Mouse (Mus musculus) liver, embryonic 11.5 days (tissue): Measurements from ENCODE around the gene Alyref. TPM values are rescaled to one million over a fixed set of nuclear protein-coding genes. Genes with fewer than 3 reads are reported as not detected.

Experiments
- ATAC-seq: fragments of 200-750 bp; cut with Nextera tagmentation; replicated peaks from 2 replicates; pipeline ENCODE4 v1.8.0; 2017; ENCODE audit warnings: moderate number of reproducible peaks, mild to moderate bottlenecking, moderate TSS enrichment, moderate library complexity; ENCODE audit not compliant: low FRiP score
- DNase-seq: peaks from one replicate; pipeline ENCODE4 v3.0.0-alpha.2; 2017; ENCODE audit warnings: low spot score
- H3K27ac ChIP-seq: fragments of 300-500 bp; sonication (generic); 2 replicates; pipeline ENCODE4 v1.5.1; 2014; ENCODE audit warnings: mild to moderate bottlenecking, low read depth, low read length, control low read depth
- H3K27me3 ChIP-seq: fragments of 300-500 bp; sonication (generic); replicated peaks from 2 replicates; pipeline ENCODE4 v1.6.1; 2014; ENCODE audit warnings: low read length, mixed read lengths; ENCODE audit not compliant: control insufficient read depth, insufficient read depth
- H3K36me3 ChIP-seq: fragments of 300-500 bp; sonication (generic); 2 replicates; pipeline ENCODE4 v1.6.1; 2014; ENCODE audit warnings: mild to moderate bottlenecking, low read length, moderate library complexity, mixed read lengths; ENCODE audit not compliant: control insufficient read depth, insufficient read depth
- H3K4me1 ChIP-seq: fragments of 300-500 bp; sonication (generic); replicated peaks from 2 replicates; pipeline ENCODE4 v1.6.1; 2014; ENCODE audit warnings: low read length, mixed read lengths; ENCODE audit not compliant: control insufficient read depth, insufficient read depth
- H3K4me2 ChIP-seq: fragments of 300-500 bp; sonication (generic); 2 replicates; pipeline ENCODE4 v1.6.1; 2014; ENCODE audit warnings: mild to moderate bottlenecking, control low read depth, moderate library complexity
- H3K4me3 ChIP-seq: fragments of 300-500 bp; sonication (generic); 2 replicates; pipeline ENCODE4 v1.5.1; 2014; ENCODE audit warnings: low read depth, low read length, control low read depth
- H3K9ac ChIP-seq: fragments of 300-500 bp; sonication (generic); 2 replicates; pipeline ENCODE4 v1.6.1; 2014; ENCODE audit warnings: low read depth, low read length, control low read depth
- H3K9me3 ChIP-seq: fragments of 300-500 bp; sonication (generic); 2 replicates; pipeline ENCODE4 v1.6.1; 2016; ENCODE audit warnings: low read length, inconsistent platforms, mixed read lengths; ENCODE audit not compliant: control insufficient read depth
- WGBS: fragments of 180-500 bp; shearing (Covaris S2); extraction: QIAGEN DNeasy Blood & Tissue Kit; methylation state at CpG from one replicate; pipeline ENCODE4 v1.1.7; 2014; 5-methylcytosine and 5-hydroxymethylcytosine counted together
- polyA plus RNA-seq: library from polyadenylated mRNA; unstranded; fragments of >200 nt; fragmentation: Nextera tagmentation; extraction: Ambion mirVana; gene quantifications from 2 replicates; pipeline ENCODE4 v1.2.1, GENCODE M21; 2014

The Alyref gene
- polyA plus RNA-seq, 1 experiment from 2014 or later, result 601 TPM

GRCm38 (mm10) chr11:120612763-120613162, 14.6 kb upstream of the Alyref start:
- Histone ChIP-seq H3K4me2 (no peak overlapping the region; the same call in 1 of the 2 replicates), H3K9me3 (no peaks in the 10 kb centered on the region), H3K9ac (no peak overlapping the region), H3K36me3 (peaks cover 35% of the 10 kb centered on the region), H3K27me3 (peaks cover 4% of the 10 kb centered on the region; the same call in 1 of the 2 replicates), H3K27ac (no peak overlapping the region), H3K4me1 (peaks cover 33% of the 10 kb centered on the region), H3K4me3 (no peak overlapping the region)
- ATAC-seq, result no peak
- WGBS, result 38% methylated on average over 6 of the region's 6 CpGs
- peak; percentile 69 for DNase-seq

GRCm38 (mm10) chr11:120610477-120611046, 12.4 kb upstream of the Alyref start:
- Histone ChIP-seq H3K36me3 (peaks cover 36% of the 10 kb centered on the region), H3K9ac (no peak overlapping the region), H3K4me1 (peaks cover 18% of the 10 kb centered on the region), H3K4me2 (no peak overlapping the region), H3K27ac (no peak overlapping the region), H3K9me3 (no peaks in the 10 kb centered on the region), H3K4me3 (no peak overlapping the region), H3K27me3 (peaks cover 4% of the 10 kb centered on the region; the same call in 1 of the 2 replicates)
- ATAC-seq (no peak), DNase-seq (no peak)
- WGBS, result 87% methylated on average over 9 of the region's 9 CpGs

- peak overlapping the region; percentile 42; the same call in 1 of the 2 replicates for H3K9ac ChIP-seq
- ATAC-seq (peak; percentile 76), DNase-seq (no peak)
- H3K36me3 ChIP-seq, result peaks cover 30% of the 10 kb centered on the region
- 0 out of 2 replicates have a peak overlapping the region, but pooled peaks have one; percentile 40 for H3K4me3 ChIP-seq
- peak overlapping the region; percentile 66 for H3K4me2 ChIP-seq
- H3K9me3 ChIP-seq, result no peaks in the 10 kb centered on the region
- peaks cover 18% of the 10 kb centered on the region for H3K4me1 ChIP-seq
- H3K27ac ChIP-seq, result peak overlapping the region; percentile 36; the same call in 1 of the 2 replicates
- 32% methylated on average over 8 of the region's 8 CpGs for WGBS
- peaks cover 4% of the 10 kb centered on the region; the same call in 1 of the 2 replicates for H3K27me3 ChIP-seq
These were observed 11.1 kb upstream of the Alyref start for GRCm38 (mm10) chr11:120609250-120609649.

GRCm38 (mm10) chr11:120608241-120609034, 10.3 kb upstream of the Alyref start, which contains the start of gene Npb:
Gene Npb, plus strand, starts transcription at chr11:120608477.
- 15% methylated on average over 45 of the region's 45 CpGs for WGBS
- peak within 1 kb of the TSS; percentile 66 for H3K4me2 ChIP-seq
- peak within 1 kb of the TSS; percentile 36; the same call in 1 of the 2 replicates for H3K27ac ChIP-seq
- H3K4me3 ChIP-seq, result peak within 1 kb of the TSS; percentile 40
- peaks cover 25% of the 10 kb centered on the region for H3K4me1 ChIP-seq
- no peak for ATAC-seq
- no peak for DNase-seq
- H3K9me3 ChIP-seq, result no peaks in the 10 kb centered on the region
- peaks cover 4% of the 10 kb centered on the region; the same call in 1 of the 2 replicates for H3K27me3 ChIP-seq
- H3K36me3 ChIP-seq, result peaks cover 33% of the 10 kb centered on the region
- H3K9ac ChIP-seq, result peak within 1 kb of the TSS; percentile 57

GRCm38 (mm10) chr11:120606764-120607163, 8.6 kb upstream of the Alyref start:
- Histone ChIP-seq H3K4me2 (no peak overlapping the region), H3K27me3 (peaks cover 4% of the 10 kb centered on the region; the same call in 1 of the 2 replicates), H3K36me3 (peaks cover 25% of the 10 kb centered on the region), H3K9ac (no peak overlapping the region), H3K9me3 (no peaks in the 10 kb centered on the region), H3K27ac (no peak overlapping the region), H3K4me1 (peaks cover 33% of the 10 kb centered on the region), H3K4me3 (no peak overlapping the region)
- DNase-seq (no peak), ATAC-seq (no peak)
- 81% methylated on average over 4 of the region's 4 CpGs for WGBS

- Histone ChIP-seq H3K4me2 (no peak overlapping the region), H3K36me3 (peaks cover 17% of the 10 kb centered on the region)
These were observed 7.5 kb upstream of the Alyref start for GRCm38 (mm10) chr11:120605667-120606066.

GRCm38 (mm10) chr11:120603545-120603944, 5.4 kb upstream of the Alyref start:
- Histone ChIP-seq H3K27ac (peak overlapping the region; percentile 64), H3K36me3 (peaks cover 21% of the 10 kb centered on the region), H3K4me1 (peaks cover 30% of the 10 kb centered on the region), H3K27me3 (peaks cover 3% of the 10 kb centered on the region; the same call in 1 of the 2 replicates), H3K9ac (peak overlapping the region; percentile 35), H3K9me3 (no peaks in the 10 kb centered on the region), H3K4me2 (peak overlapping the region; percentile 53), H3K4me3 (peak overlapping the region; percentile 20; the same call in 1 of the 2 replicates)
- ATAC-seq, result peak; percentile 78
- 54% methylated on average over 2 of the region's 2 CpGs for WGBS
- no peak for DNase-seq

More at GRCm38 (mm10) chr11:120605667-120606066, 7.5 kb upstream of the Alyref start:
- no peak for ATAC-seq
- Histone ChIP-seq H3K27ac (no peak overlapping the region), H3K27me3 (peaks cover 4% of the 10 kb centered on the region; the same call in 1 of the 2 replicates), H3K9me3 (no peaks in the 10 kb centered on the region), H3K4me1 (peaks cover 33% of the 10 kb centered on the region), H3K4me3 (no peak overlapping the region), H3K9ac (no peak overlapping the region)
- no peak for DNase-seq
- 91% methylated on average over 7 of the region's 7 CpGs for WGBS

- peaks cover 25% of the 10 kb centered on the region for H3K36me3 ChIP-seq
- H3K4me1 ChIP-seq, result peaks cover 38% of the 10 kb centered on the region
- no peak for DNase-seq
- no peak overlapping the region for H3K4me3 ChIP-seq
- no peaks in the 10 kb centered on the region for H3K9me3 ChIP-seq
- no peak overlapping the region for H3K4me2 ChIP-seq
- H3K9ac ChIP-seq, result no peak overlapping the region
- WGBS, result 90% methylated on average over 3 of the region's 3 CpGs
- no peaks in the 10 kb centered on the region for H3K27me3 ChIP-seq
- ATAC-seq, result no peak
- no peak overlapping the region for H3K27ac ChIP-seq
These were observed 2.6 kb upstream of the Alyref start for GRCm38 (mm10) chr11:120600716-120601115.
